Mouse (Mus musculus): ENCODE results near the gene Gmfb.

GRCm38 (mm10) chr14:46839326-46839725 lies 17.3 kb upstream of the Gmfb start:
- TF ChIP-seq ZMIZ1 (IDR thresholded peaks at IDR 0.05; ENCODE audit: low read depth, low read length) (no peak), CTCF (conservative IDR thresholded peaks at IDR 0.05 in 1 of 2, IDR thresholded peaks at IDR 0.05 in 1 of 2; ENCODE audit: low read depth in 2 of 2, low read length in 2 of 2) (no peak), ZNF384 (IDR thresholded peaks at IDR 0.05; ENCODE audit: low read depth, low read length) (no peak), POLR2AphosphoS2 (IDR thresholded peaks at IDR 0.05; ENCODE audit: low read depth, low read length) (no peak), POLR2A (IDR thresholded peaks at IDR 0.05; ENCODE audit: low read depth, low read length) (no peak), KAT2A (IDR thresholded peaks at IDR 0.05; ENCODE audit: insufficient replicate concordance, low read length) (no peak), MAX (IDR thresholded peaks at IDR 0.05; ENCODE audit: low read length) (no peak), EP300 (IDR thresholded peaks at IDR 0.05; ENCODE audit: low read length) (no peak), GABPA (IDR thresholded peaks at IDR 0.05; ENCODE audit: insufficient replicate concordance, low read depth, low read length) (no peak), HCFC1 (IDR thresholded peaks at IDR 0.05; ENCODE audit: low read depth, low read length) (no peak), USF2 (conservative IDR thresholded peaks at IDR 0.05; ENCODE audit: low read depth, low read length) (no peak), BHLHE40 (IDR thresholded peaks at IDR 0.05; ENCODE audit: low read depth, low read length) (no peak)

Measured in CH12.LX (cell line).